Mouse (Mus musculus): Measurements from ENCODE around the gene S1pr5.
"Not testable (repeated sequence)": the region's sequence is repeated elsewhere in the genome, so short reads cannot be mapped to it uniquely, and the experiment has no call there.

GRCm38 (mm10) chr9:21195736-21196505 lies 52.3 kb downstream of the S1pr5 start:
- TF ChIP-seq CTCF (IDR thresholded peaks at IDR 0.05; ENCODE audit: low read depth, low read length); POLR2A (IDR thresholded peaks at IDR 0.05; ENCODE audit: insufficient read depth, low read length): not testable (repeated sequence)

Measured in ES-Bruce4 (cell line).